Mouse (Mus musculus) retina, adult 2 months (tissue): ENCODE data around the gene Rnh1.

Source experiments
- DNase-seq: peaks from one replicate; pipeline ENCODE4 v3.0.0-alpha.2; 2012; ENCODE audit warnings: low read depth, low spot score

Gene Rnh1

DNA sequence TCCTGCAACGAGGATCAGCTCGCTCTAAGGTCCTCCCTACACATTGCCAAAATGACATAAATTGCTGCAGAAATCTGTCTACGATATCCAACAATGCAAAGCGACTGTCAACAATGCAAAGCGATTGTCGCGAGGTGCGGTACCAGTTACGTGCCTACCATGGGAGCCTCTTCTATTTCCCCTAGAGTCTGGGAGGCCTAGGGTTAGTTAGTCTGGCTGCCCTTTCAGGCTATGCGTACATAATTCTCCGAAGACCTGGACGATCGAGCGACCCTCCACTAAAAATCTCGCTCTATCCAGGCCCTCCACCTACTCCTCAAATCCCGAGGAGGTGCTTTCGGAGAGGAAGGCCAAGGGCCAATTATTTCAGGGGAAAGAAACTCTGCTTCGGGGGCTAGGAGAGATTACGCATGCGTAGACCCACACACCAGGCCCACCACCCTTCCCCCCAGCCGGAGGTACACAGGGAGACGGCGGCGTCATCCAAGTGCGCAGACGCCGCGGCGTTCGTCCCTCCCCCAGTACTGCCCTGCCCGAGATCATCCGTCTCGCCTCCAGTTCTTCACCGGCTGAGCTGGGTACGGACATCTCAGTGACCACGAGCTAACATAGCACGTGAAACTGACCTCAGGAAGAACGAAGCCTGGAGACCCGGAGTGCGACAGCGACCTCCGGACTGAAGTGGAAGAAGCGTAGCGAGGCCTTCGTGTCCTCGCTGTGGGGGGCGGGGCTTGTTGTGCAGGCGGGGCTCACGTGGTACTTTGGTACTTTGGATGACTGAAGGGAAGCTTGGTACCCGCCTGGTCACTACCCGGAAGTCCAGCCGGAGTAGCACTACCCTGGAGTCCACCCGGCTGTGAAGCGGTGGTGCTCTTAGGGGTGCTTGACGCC is at the start of gene Rnh1:
TSS of gene Rnh1 (minus strand) at position 742 of the 891 bp plus-strand sequence.
- DNase-seq, result peak; percentile 81

- DNase-seq, result no peak
Measured at GRCm38 (mm10) chr7:141222126-141222467, 49.4 kb upstream of the Rnh1 start.

DNA sequence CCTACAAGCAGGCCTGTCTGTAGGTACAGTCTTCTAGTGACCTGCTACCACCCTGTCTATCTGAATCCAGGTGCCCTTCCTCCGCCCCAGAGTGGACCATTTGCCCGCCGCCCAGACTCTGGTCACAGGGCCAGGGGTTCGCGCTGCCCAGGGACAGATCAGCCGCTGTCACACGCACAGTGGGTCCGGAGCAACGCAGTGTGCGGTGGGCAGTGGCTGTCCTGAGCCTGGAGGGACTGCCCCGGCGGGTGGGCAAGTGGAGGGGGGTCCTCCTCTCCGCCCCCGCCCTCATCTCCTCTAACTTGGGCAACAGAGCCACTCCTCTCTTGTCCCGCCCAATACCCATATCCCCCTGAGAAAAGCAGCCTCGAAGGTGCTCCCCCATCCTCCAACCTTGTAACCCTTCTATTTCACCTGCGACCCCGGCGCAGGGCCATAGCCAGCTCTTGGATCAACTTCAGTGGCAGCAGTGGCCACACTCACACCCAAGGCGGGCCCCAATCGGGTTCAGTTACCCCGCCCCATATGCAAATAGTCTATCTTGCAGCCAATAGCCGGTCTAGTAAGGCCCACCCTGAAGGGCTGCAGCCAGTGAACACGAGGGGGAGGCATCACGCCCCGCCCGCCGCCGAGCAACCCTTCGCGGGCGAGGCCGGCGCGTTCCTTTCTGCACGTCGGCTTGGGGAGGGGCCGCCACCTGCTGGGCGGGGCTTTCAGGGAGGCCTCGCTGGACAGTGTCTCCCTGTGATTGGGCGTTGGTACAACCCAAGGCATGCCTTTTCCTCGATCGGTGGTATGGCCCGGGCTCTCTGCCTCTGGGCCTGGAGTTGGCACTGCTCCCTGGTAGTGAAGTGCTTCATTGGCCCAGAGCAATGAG is 48.8 kb upstream of the Rnh1 start:
- peak; percentile 95 for DNase-seq

DNA sequence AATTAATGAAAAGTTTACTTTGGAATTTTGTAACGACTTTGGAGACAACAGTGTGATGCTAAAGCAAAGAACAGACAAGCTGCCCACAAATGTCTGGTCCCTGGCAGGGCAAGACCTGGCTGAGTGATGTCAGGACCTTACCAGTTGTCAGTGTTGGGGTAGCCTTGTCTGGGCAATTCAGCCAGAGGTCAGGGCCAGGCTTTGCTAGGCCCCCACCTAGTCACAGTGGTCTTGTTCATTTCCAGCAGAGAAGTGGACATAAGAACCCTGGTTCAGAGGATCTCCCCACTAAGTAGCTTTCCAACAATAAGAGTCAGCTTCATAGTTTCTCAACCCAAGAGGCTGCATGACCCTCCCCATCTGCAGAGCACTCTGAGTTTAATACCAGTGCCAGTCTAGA is 47.7 kb upstream of the Rnh1 start:
- DNase-seq, result no peak

- DNase-seq, result no peak
Measured at GRCm38 (mm10) chr7:141219558-141220099, 47.0 kb upstream of the Rnh1 start.

GRCm38 (mm10) chr7:141218557-141219133 is 46.0 kb upstream of the Rnh1 start:
- no peak for DNase-seq

GRCm38 (mm10) chr7:141218141-141218540 is 45.5 kb upstream of the Rnh1 start:
- no peak for DNase-seq

- DNase-seq, result no peak
Measured at GRCm38 (mm10) chr7:141217343-141218013, 44.8 kb upstream of the Rnh1 start.

DNA sequence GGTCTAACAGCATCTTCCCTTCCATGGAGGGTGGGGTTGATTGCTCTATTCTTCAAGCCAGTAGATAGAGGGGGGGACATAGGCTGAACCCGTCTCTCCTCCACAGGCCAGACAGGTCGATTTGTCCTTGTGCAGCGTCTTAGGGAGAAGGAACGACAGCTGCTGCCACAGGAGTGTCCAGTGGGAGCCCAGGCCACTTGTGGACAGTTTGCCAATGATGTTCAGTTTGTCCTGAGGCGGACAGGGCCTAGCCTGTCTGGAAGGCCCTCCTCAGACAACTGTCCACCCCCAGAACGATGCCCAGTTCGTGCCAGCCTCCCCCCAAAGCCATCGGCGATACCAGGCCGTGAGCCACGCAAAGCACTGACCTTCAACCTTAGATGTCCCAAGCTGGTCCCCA is 44.2 kb upstream of the Rnh1 start:
- no peak for DNase-seq

DNA sequence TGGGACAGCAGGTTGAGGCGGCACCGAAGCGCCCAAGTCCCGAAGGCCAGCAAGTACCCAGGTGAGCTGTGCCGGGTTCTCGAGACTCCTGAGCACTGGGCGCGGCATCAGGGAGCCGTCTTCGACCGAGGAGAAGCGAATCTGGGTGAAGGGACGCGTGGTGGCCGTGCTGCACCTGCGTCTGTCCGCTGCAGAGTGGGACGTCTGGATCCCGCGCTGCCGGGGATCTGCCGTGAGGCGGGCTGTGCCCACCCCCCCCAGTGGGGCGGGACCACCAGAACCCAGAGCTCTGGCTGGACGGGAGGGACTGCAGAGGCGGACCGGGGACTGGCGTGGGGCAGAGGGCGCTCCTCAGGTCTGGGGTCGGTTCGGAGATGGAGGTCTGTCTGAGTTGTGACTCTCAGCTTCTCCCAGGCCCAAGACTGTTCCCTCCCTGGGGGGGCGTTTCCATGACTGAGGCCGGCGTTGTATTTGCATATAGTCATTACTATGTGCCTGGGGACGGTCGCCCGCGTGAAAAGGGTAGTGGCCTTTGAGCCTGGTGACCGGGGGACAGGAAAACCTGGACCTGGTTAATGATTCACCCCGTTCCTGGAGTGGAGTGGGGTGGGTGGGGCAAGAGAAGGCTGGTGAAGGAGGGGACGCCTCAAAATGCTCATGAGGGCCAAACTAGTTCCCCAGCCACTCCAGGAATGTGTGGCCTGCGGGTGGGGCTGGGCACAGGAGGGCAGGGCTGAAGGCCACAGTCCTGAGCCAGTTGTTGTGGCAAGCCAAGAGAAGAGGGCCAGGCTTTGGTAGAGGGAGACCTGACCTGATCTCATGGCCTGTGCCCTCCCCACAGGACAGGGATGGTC is 43.5 kb upstream of the Rnh1 start:
- DNase-seq, result no peak

DNA sequence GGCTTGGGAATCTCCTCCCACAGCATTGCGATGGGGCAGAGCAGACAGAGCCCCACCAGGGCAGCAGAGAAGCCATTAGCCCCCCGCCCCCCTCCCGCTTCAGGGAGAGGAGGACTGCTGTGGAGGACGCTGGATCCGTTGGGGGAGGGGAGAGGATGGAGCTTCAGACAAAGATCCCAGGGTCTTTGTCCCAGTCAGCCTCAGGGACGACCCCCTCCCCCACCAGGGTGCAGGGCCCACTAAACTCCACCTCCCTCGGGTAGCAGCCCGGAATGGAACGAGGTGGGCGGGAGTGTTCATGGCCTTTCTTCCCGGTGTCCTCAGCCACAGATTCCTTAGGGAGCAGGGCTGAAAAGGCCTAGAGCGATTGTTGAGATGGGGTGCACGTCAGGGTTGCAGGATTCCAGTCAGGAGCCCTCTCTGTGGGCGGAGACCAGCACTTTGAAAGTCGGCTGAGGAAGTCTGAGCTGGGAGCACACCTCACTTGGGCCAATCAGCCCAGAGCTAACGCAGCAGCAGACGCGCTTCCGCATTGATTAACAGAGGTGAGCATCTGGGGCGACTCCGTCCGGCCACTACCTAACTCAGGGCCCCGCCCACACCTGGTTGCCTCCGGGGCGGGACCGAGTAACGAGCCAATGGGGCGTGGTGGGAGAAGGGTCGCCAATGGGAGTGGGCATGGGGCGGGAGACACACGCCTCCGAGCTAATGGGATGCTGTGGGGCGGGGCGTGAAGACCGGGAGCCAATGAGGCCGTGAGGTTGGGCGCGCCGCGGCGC is 42.6 kb upstream of the Rnh1 start, which contains the start of gene Rassf7:
TSS of gene Rassf7 (plus strand) at position 760 of the 779 bp plus-strand sequence.
- peak; percentile 80 for DNase-seq

GRCm38 (mm10) chr7:141214310-141214709 is 41.7 kb upstream of the Rnh1 start:
- DNase-seq, result no peak

DNA sequence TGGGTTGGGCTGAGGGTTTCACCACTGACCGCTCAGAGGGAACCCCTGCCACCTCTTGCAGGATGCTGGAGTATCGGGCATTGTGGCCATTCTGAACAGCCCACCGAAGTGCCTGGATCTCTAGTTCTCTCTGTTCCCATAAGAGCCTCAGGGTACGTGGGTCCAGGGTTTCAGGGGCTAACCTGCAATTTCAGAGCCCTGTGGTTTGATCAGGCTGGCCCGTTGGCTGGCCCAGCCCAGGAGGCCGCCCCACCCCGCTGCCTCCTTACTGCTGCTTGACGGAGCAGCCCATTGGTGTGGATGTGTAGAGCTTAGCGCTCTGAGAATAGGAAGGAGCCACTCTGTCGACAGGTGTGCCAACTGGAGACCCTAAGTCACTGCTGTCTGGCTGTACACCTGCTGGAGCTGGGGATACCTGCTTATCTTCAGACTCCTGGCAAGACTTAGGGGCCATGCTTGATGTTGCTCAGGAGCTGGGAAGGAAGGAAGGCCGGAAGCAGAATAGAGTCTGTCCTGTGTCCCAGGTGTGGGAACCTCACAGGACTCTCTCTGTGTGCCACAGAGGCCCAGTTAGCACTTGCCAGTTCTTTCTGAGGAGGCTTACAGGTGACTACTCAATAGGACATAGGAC is 41.1 kb upstream of the Rnh1 start, which contains the start of gene Lmntd2:
TSS of gene Lmntd2 (minus strand) at position 476 of the 631 bp plus-strand sequence.
- no peak for DNase-seq

DNA sequence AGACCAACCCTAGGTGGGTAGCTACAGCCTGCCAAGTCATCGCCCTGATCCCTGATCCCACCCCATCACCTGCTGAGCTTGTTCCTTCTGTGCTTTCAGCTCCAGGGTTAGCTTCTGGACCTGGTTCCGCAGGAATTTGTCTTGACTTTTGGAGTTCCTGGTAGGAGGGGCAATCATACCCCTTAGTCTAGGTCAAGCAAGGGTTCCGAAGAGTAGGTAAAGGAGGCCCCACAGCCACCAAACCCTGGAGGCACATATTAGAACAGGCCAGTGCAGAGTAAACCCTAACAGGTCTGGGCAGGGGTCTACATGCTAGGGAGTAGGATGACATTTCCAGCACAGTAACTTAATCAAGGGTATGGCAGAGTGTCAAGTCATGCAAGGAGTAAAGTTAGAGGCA is 40.5 kb upstream of the Rnh1 start:
- no peak for DNase-seq

- DNase-seq, result no peak
Measured at GRCm38 (mm10) chr7:141210606-141211131, 38.0 kb upstream of the Rnh1 start.

GRCm38 (mm10) chr7:141210137-141210536 is 37.5 kb upstream of the Rnh1 start:
- DNase-seq, result no peak

- no peak for DNase-seq
Measured at GRCm38 (mm10) chr7:141209526-141209925, 36.9 kb upstream of the Rnh1 start.

DNA sequence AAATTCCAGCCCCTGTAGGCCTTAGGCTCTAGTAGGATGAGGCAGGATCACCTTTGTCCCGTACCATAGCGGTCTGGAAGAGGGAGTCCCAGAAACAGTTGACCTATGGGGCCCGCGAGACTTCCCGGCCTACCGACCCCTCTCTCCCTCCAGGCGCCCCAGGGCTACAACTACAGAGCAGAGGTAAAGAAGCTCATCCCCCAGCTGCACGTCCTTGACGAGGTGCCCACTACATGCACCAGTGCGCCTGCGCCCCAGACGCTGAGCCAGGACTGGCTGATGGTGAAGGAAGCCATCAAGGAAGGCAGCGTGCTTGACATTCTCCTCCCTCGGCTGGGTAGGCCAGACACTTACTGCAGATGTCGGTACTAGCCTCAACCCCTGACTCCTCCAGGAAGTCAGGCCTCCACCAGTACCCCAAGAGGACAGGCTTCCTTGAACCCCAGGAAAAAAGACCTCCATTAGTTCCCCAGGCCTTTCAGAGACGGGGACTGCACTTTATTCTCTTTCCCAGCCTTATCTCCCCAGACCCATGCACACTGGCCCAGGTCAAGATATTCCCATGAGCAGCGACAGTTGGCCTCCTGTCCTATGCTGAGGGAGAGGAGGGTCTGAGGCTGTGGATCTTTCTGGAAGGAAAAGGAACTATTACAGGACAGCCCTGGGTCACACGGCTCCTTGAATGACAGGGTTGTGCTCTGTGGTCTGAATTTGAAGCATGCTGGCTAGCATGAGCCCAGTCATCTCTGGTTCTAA is 33.7 kb upstream of the Rnh1 start:
- no peak for DNase-seq
